Mouse (Mus musculus): ENCODE results near the gene Pim1.

Pim1 gene

GRCm38 (mm10) chr17:29465405-29466010 is 25.0 kb upstream of the Pim1 start:
- no peak for ATAC-seq (ENCODE audit: low TSS enrichment)

GRCm38 (mm10) chr17:29467030-29467429 is 23.5 kb upstream of the Pim1 start:
- ATAC-seq (ENCODE audit: low TSS enrichment) = no peak

GRCm38 (mm10) chr17:29473466-29473865 is 17.1 kb upstream of the Pim1 start:
- no peak for ATAC-seq (ENCODE audit: low TSS enrichment)

GRCm38 (mm10) chr17:29474036-29474435 is 16.5 kb upstream of the Pim1 start:
- ATAC-seq (ENCODE audit: low TSS enrichment) = no peak

- ATAC-seq (ENCODE audit: low TSS enrichment) = no peak
Measured at GRCm38 (mm10) chr17:29475142-29475541, 15.4 kb upstream of the Pim1 start.

- ATAC-seq (ENCODE audit: low TSS enrichment) = no peak
Measured at GRCm38 (mm10) chr17:29476461-29476860, 14.1 kb upstream of the Pim1 start.

GRCm38 (mm10) chr17:29477357-29477756 is 13.2 kb upstream of the Pim1 start:
- no peak for ATAC-seq (ENCODE audit: low TSS enrichment)

GRCm38 (mm10) chr17:29478271-29478670 is 12.3 kb upstream of the Pim1 start:
- ATAC-seq (ENCODE audit: low TSS enrichment) = no peak

GRCm38 (mm10) chr17:29480256-29480655 is 10.3 kb upstream of the Pim1 start:
- no peak for ATAC-seq (ENCODE audit: low TSS enrichment)

- no peak for ATAC-seq (ENCODE audit: low TSS enrichment)
Measured at GRCm38 (mm10) chr17:29482632-29483031, 7.9 kb upstream of the Pim1 start.

GRCm38 (mm10) chr17:29483282-29483681 is 7.3 kb upstream of the Pim1 start:
- no peak for ATAC-seq (ENCODE audit: low TSS enrichment)

GRCm38 (mm10) chr17:29484431-29484830 is 6.1 kb upstream of the Pim1 start:
- no peak for ATAC-seq (ENCODE audit: low TSS enrichment)

- ATAC-seq (ENCODE audit: low TSS enrichment) = no peak
Measured at GRCm38 (mm10) chr17:29485336-29486233, 5.0 kb upstream of the Pim1 start.

GRCm38 (mm10) chr17:29488257-29488977 is 2.1 kb upstream of the Pim1 start:
- ATAC-seq (ENCODE audit: low TSS enrichment) = no peak

- ATAC-seq (ENCODE audit: low TSS enrichment) = no peak
Measured at GRCm38 (mm10) chr17:29488978-29489970, 1.3 kb upstream of the Pim1 start.

GRCm38 (mm10) chr17:29489971-29490712 is 411 bp upstream of the Pim1 start:
- ATAC-seq (ENCODE audit: low TSS enrichment) = peak; percentile 77

GRCm38 (mm10) chr17:29491591-29492268 is 1.2 kb downstream of the Pim1 start:
- no peak for ATAC-seq (ENCODE audit: low TSS enrichment)

- no peak for ATAC-seq (ENCODE audit: low TSS enrichment)
Measured at GRCm38 (mm10) chr17:29492269-29493191, 2.0 kb downstream of the Pim1 start.

GRCm38 (mm10) chr17:29493461-29493980 is 3.0 kb downstream of the Pim1 start:
- ATAC-seq (ENCODE audit: low TSS enrichment) = no peak

Measured in frontal cortex, adult (tissue).